Mouse (Mus musculus): ENCODE measurements around the gene Sec14l2.

Sec14l2 gene

DNA sequence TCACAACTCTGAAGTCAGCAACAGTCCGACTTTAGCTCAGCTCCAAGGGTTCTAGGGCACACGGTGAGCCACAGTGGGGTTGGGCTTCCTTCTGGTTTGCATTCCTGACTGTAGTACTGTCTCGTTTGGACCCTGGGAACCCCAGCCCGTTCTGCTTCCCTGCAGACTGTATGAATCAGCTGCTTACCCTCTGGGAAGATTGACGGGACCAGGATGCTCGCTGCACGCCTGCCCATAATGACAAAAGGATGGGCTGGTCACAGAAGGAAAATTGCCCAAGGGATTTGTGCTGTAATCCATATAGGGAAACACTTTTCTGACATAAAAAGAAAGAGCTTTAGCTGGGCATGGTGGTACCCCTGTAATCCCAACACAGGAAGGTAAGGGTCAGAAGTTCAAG lies 24.4 kb downstream of the Sec14l2 start:
- DNase-seq (ENCODE audit: low spot score in 2 of 2), result no peak

DNA sequence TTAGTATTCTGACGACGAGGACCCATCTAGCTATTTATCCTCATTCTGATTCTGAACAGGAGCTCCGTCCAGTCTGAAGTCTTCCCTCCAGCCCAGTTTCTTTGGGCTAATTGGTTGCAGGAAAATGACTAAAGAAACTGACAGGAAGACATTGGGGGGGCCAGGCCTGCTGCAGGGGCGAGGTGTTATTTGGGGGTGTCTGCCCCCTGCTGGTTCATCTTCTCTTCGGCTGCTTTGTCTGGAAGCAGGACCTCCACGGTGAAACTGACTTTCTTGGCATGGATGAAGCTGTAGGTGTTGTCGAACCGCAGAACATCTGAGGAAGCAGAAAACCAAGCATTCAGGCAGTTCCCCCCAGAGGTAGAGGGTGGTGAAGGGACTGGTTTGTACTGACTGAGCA lies 25.1 kb downstream of the Sec14l2 start:
- DNase-seq (ENCODE audit: low spot score in 2 of 2), result no peak

DNA sequence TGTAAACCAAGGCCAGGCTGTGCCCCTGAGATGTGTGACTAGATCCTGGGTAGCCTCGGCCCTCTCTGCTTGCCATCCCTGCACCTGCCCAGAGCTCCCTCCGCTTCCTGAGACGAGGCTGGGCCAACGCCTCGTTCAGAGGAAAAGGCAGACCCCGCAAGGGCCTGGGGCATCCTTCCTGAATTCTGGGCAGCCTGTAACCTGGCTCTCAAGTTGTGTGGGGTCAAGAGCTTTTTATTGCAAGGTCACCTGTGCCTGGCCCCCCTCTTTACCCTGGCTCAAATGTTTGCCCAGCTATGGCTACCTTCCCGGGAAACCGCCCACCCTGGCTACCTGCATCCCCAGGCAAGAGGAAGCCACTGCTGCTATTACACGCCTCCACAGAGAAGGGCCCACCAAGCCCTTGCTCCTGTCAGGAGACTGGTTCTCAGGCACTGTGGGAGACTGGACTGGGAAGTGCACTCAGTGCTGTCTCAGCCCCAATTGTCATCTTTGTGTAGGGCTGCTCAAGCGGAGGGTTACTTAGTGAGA lies 26.1 kb downstream of the Sec14l2 start:
- DNase-seq (ENCODE audit: low spot score in 2 of 2), result peak in 1 of 2 experiments; percentile 23

DNA sequence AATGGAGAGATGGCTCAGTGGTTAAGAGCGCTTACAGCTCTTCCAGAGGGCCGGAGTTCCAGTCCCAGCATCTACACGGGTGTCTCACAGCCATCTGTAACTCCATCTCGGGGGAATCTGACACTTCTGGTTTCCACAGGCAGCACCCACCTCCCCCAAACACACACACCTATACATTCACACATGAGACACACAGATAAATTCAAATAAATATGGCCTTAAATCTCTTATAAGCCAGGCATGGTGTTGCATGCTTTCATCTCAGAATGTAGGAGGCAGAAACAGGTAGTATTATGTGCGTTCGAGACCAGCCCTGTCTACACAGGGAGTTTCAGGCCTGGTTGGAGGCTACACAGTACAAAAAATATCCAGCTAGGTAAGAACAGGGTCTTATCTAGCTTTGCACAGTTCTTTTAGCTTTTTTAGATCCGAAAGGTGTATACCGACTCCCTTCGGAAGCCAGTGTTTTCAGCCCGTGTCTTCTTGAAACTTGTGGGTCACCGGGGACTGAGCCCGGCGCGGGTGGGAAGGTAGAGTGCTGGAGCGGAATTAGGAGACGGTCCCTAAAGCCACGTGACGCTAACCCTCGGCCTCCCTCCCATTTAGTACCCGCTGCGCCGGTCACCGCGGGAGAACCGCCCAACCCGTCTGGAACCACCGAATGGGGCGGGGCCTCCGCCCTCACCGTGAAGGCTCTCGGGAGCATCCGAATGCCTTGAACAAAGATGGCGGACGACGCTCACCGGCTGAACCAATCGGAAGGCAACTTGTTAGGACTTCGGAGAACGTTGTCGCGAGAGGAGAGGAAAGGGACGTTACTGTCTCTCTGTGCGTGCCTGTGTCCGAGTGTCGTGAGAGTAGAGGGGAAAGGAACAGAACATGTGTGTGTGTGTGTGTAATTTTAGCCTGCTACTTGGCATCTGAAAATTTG lies 26.9 kb downstream of the Sec14l2 start:
- DNase-seq (ENCODE audit: low spot score in 2 of 2), result peak; percentile 94 to 96

DNA sequence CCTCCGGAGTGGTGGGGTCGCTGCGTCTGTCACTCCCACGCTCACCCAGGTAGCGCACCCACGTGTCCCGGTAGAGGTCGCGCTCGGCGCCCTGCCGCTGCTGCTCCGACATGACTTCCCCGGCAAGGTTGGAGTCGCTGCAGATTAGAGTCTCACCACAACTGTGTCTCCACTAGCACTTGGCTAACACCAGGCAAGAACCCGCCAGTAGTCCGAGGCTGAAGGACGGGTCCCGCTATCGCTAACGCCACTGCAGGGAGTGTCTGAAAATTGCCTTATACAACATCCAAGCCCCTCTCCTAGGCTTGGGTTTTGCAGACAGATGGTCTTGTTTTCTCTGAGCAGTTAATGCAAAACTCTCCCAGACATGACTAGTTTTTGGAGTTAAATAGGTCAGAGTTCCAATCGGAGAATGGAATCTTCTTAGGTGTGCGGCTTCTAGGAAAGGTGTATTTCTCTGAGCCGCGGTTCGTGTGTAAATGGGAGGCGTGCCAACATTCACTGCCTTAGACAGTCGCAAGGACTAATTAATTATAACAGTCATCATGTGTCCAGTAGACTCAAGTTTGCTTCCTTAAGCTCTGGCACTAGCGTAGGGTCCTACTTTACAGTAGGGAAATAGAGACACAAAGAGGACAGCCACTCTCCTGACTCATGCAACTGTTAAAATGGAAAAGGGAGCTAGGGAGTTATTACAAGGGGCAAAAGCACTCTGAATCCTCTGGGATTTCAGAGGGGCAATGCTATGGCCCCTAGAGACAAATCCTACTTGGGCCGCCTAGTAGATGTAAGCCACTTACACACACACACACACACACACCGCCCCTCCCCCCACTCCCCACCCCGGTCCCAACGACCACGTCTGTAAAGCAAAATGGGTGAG lies 27.8 kb downstream of the Sec14l2 start, which contains the start of gene Mtfp1:
Gene Mtfp1, minus strand, starts transcription at position 275 of the 883 bp plus-strand sequence.
- peak in 1 of 2 experiments; percentile 42 for DNase-seq (ENCODE audit: low spot score in 2 of 2)

DNA sequence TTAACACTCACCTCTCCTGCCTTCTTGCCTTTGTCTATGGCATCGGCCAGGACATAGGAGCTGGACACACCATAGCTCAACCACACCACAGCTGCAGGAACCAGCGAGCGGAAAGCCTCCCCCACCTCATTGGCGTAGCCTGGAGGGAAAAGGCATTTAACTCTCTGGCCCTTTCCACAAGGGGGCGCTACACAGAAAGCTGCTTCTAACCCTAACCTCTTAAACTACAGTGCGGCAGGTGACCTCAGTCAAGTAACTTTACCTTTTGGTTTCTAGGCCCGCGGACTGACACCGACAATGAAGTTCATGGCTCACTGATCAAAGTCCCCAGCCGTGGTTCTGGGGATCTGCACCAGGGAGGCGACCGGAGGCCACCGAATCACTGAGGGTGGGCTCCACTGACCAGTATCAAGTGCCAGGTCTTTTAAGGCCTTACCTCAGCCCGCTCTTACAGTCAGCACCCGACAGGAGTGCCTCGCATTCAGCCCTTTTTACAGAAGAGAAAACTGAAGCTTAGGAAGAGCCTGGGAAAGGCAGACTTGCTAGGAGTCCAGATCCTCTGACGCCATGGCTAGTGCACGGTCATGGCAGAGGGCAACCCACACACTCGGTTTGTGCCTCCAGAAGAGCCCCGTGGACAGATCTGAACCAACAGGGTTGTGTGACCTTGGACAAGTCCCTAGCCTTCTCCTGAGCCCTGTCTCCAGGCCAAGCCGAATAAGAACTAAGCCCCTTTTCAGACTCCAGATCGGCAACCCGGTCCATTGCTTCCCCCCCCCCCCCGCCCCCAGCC lies 28.6 kb downstream of the Sec14l2 start:
- peak in 1 of 2 experiments; percentile 58 for DNase-seq (ENCODE audit: low spot score in 2 of 2)

DNA sequence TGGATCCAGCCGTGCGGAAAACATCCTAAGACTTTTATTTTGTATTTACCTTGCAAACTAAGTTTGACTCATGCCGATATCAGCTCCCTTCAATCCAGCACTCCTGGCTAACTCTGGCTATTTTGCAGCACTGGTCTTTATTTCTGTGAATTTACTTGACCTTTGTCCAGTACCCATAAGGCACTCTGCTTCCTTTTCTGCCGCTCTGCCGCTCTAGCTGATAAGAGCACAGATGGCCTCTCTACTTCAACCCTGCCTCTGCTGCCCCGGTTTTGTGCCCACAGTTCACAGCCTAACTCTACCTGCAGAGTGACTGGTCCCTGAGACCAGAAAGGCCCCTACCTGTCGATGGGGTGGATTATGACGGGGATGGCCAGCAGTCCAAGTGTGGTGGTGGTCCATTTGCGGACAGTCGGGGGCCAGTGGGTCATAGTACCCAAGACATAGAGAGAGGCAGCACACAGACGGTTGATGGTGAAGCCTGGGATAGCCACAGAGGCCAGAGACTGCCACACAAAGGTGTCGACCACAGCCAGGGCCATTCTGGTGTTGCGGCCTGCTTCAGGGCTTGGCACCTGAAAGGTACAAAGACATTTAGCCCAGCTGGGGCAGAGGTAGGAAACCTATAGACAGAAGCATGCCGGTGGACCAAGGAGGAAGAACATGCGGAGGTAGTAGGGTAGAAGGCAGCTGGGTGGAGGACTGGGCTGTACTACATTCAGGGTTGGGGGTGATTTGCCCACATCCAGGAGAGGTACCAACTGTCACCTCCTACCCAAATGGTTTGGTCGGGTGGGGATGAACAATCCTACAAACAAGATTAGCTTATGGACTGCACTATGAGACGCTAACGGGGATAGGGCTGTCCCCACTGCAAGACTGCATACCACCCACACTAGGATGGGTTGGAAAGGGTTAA lies 29.5 kb downstream of the Sec14l2 start:
- no peak for DNase-seq (ENCODE audit: low spot score in 2 of 2)

DNA sequence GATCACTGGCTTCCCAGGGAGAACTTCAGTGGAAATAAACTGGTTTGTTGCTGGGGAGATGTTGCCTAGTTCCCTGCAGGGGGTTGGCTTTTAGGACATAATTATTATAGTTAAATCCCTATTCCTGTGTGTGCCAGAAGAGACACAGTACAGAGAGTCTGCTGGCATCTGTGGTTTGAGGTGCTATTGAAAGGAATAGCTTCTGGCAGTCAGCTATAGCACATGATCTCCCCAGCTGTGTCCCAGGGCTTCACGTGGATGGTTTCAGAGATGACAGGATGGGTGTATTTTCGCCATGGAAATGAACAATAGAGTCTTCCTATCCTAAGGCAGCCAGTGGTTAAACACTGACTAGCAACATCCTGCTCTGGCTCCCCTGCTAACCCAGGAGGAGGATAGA lies 35.9 kb downstream of the Sec14l2 start:
- DNase-seq (ENCODE audit: low spot score in 2 of 2), result no peak

DNA sequence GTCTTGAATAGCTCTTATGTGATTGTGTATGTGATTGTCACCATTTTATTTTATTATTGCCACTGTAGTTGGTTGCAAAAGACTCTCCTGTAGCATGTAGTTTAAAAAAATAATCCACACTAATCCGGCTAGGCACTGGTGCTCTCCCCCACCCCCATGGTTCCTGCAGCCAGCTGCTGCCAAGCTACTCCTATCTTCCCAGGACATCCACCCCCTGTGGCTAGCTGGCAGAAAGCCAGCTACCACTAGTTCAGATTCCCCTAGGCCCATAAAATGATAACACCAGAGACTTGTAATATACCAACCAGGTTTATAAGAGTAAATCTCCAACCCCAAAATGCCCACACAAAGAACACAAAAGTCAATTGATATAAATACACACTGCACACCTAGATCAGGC lies 37.0 kb downstream of the Sec14l2 start:
- no peak for DNase-seq (ENCODE audit: low spot score in 2 of 2)

DNA sequence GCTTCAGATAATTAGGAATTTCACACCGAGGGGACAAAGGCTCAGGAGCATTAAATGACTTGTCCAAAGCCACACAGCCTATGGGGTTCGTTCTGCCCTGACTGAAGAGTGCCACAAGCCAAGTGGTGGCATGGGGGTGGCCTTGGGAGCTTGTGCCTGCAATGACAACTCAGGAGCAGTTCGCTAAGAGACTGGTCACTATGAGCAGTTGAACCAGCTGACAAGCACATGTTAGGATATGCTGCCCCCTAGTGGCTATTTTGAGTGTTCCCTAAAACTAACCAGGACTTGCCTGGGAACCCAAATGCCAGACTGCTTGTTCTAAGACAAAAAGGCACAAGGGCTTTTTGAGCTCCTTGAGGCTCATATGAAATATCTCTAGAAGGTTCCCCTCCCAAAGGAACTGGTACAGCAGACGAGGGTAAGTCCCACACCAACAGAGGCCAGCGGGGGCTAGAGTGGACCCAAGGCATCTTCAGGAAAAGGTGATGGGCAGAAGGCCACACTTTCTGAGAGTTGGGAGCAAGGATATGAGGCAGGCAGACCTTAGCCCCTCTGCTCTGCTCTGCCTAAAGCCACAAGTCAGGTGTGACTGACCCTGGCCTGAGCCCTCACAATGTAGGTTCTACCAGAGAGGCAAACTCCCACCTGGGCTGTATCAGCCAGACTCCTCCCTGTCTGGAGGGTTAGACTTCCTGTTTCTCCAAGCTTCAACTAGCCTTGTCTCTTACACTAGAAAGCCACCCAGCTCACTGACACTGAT lies 39.7 kb downstream of the Sec14l2 start:
- DNase-seq (ENCODE audit: low spot score in 2 of 2), result peak in 1 of 2 experiments; percentile 65

DNA sequence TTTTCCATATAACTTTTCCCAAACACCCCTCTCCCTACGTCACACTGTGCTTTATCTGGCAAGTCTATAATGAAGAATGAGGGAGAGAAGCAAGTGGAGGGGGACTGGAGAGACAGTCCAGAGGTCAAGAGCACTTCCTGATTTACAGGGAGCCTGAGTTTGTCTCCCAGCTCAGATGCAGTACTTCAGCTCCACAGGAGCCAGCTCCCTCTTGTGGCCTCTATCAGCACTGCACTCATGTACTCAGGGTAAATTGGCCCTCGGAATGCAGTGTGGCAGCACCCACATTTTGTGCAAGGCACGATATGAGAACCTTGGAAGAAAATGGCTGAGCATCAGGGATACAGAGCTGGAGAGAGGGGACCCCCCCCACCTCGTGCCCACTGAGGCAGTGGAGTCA lies 43.0 kb downstream of the Sec14l2 start:
- DNase-seq (ENCODE audit: low spot score in 2 of 2), result peak in 1 of 2 experiments; percentile 55

DNA sequence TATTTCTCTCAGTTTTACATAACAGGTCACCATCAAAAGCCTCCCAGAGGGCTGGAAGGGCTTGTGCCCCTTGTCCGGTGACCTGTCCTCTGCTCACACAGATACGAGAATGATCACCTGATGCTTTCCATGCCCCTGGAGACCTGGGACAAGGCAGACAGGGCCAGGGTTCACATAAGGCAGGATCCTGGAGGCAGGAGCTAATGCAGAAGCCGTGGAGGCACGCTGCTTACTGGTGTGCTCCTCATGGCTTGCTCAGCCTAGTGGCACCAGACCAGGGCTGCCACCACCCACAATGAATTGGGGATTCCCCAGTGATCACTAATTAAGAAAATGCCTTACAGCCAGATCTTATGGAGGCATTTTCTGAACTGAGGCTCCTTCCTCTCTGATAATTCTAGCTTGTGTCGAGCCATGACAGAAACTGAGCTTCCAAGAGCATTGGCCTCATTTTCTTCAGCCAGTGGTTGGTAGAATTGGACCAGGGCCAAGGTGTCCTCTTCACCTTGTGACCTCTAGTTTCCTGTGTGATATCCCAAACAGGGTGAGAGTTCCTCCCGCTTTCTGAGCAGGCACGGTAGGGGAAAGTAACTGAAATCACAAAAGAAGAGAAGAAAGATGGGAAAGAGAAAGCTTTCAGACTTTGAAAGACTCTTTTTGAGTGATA lies 44.8 kb downstream of the Sec14l2 start:
- DNase-seq (ENCODE audit: low spot score in 2 of 2), result no peak

DNA sequence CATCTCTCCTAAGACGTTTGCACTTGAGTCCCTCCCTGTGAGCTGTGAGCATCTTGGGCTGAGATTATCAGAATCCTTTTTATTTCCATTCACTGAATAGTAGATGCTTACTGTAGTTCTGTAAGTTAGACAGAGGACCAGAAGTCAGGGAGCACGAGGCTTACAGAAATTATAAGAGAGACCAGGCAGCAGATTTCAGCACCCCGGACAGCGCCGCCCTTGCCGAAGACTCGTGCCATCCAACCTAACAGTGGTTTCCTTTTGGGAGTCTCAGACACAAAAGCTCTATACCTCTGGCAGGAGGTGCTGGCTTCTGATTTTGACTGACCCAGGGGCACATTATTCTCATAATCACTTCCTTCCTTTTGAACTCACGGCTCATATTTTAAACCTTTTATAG lies 46.6 kb downstream of the Sec14l2 start:
- no peak for DNase-seq (ENCODE audit: low spot score in 2 of 2)

DNA sequence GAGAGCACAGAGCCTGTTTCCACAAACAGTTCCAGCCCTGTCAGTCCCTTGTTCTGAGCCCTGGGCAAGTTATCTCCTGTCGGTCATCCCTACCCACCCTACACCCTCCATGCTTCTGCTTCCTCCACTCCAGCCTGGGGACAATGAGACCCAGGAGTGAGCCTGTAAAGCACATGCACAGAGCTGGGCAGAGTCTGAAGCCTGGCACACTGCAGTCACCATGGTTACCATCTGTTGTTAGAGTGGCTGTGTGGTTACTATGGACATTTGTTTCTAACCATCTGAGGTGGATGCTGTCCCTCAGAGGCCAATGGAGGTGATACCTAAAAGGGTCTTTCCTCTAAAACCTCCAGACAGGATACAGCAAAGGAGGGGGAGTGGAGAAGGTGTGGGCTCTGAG lies 53.6 kb downstream of the Sec14l2 start:
- no peak for DNase-seq (ENCODE audit: low spot score in 2 of 2)

DNA sequence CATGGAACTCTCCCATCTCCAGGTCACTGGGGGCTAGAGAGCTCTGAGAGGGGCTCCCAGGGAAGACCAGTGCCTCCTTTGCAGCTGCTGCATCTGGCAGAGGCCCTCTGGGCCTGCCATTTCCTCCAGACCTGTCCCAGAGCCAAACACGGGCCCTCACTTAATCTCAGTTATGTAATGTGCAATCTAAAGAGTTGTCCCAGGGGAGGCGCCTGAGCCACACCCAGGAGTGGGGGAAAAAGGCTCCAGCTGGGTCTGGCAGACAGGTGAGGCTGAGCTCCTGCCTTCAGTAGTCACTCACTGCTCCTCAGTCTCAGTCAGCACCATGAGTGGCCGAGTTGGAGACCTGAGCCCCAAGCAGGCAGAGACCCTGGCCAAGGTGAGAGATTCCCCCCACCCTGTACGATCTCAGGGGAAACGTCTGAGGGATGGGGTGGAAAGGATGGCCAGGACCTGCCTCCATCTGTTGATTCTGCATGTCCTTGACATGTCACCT lies 58.5 kb downstream of the Sec14l2 start, which contains the start of gene Sec14l3:
Gene Sec14l3, plus strand, starts transcription at position 215 of the 496 bp plus-strand sequence.
- no peak for DNase-seq (ENCODE audit: low spot score in 2 of 2)

DNA sequence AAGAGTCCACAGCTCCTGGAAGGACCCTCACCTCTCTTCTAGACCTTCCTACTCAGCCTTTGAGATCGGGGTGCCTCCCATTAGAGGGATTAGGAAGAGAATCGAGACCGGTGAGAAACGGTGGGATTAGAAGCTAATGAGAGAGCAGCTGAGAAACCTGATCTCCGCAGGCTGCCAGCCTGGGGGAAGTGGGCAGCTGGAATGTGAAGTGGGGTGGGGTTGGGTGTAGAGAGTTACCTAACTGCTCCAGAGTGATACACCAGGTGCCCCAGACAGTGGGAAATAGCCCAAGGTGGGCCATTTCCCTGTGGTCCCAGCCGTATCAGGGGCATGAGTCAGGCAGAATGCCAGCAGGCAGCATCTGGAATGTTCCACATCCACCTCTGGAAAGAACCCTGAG lies 60.2 kb downstream of the Sec14l2 start:
- DNase-seq (ENCODE audit: low spot score in 2 of 2), result no peak

DNA sequence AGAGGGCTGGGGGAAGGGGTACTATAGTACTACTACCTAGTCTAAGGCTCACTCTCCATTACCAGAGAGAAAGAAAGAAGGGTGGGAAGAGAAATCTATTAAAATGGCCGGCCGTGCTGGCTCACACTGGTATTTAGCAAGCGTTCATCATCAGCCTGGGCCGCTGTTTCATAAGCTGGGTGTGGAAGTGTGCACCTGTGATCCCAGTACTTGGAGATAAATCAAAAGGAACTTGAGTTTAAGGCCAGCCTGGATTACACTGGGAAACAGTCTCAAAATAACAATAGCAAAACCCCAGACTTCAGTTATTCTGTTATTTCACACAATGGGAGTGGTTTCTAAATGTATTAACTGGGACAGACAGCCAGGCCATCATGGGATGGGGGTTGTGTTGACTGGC lies 60.7 kb downstream of the Sec14l2 start:
- no peak for DNase-seq (ENCODE audit: low spot score in 2 of 2)

DNA sequence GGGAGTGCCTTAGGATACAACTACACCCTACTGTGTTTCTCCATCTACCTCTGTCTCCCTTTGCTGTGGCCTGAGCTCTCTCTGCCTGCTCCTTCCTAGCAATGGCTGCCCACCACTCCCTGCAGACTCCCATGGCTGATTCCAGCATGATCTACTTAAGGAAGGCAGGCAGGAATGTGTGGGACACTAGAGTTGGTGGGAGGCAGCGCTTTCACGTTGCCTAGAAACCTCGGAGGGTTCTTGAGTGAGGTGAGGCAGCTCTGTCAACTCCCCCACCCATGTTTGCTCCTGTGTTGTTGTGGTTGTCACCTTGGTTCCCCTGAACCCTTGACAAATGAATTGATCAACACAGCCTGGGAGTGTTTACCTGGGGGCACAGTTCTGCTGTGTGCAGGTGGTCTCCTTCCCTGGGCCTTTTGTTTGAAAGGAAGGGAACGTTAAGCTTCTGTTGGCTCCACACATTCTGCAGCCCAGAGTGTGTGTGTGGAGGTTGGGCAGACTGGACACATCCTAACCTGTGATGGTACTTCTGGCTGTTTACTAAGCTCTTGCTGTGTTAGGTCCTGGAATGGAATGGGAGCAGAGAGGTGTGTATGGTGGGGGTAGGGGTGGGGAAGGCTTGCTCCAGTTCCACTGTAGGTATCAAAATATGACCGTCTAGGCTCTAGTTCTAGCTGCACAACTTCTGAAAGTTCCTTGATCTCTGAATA lies 62.2 kb downstream of the Sec14l2 start:
- DNase-seq (ENCODE audit: low spot score in 2 of 2), result no peak
